Mouse (Mus musculus): ENCODE measurements around the gene Shank3. TPM values are rescaled to one million over a fixed set of nuclear protein-coding genes. Genes with fewer than 3 reads are reported as not detected.

Shank3 gene
- polyA plus RNA-seq, 2 experiments: 0.39 to 2.1 TPM

- DNase-seq (ENCODE audit: low read depth in 3 of 3, low spot score in 3 of 3) (no peak), ATAC-seq (ENCODE audit: insufficient read depth) (no peak)
- TF ChIP-seq CTCF (IDR thresholded peaks at IDR 0.05; ENCODE audit: low read depth) (no peak), EP300 (IDR thresholded peaks at IDR 0.05; ENCODE audit: low read depth) (no peak)
- peak overlapping the region; percentile 37 for H3K27ac ChIP-seq
- 7% methylated on average over 5 of the region's 5 CpGs for WGBS (ENCODE audit: insufficient replicate concordance)
- H3K36me3 ChIP-seq (replicated peaks; ENCODE audit: control insufficient read depth, insufficient read depth, low read depth): no peaks in the 10 kb centered on the region
- H3K4me2 ChIP-seq (ENCODE audit: low read depth): peak overlapping the region; percentile 91
- peaks cover 6 to 15% of the 10 kb centered on the region in 2 experiments for H3K4me1 ChIP-seq (replicated peaks; ENCODE audit: control insufficient read depth in 2 of 2, insufficient read depth in 2 of 2, low read length in 1 of 2)
- peak overlapping the region; percentile 48 for H3K9ac ChIP-seq (replicated peaks)
- no peaks in the 10 kb centered on the region for H3K27me3 ChIP-seq (ENCODE audit: control insufficient read depth, insufficient read depth, low read length)
- no peaks in the 10 kb centered on the region for H3K9me3 ChIP-seq (ENCODE audit: control insufficient read depth, low read length)
- H3K4me3 ChIP-seq (ENCODE audit: insufficient read depth in 1 of 2, low read depth in 2 of 2, low read length in 2 of 2): peak overlapping the region; percentile 62 to 73
Observed at GRCm38 (mm10) chr15:89476475-89476815, 23.0 kb upstream of the Shank3 start.

DNA sequence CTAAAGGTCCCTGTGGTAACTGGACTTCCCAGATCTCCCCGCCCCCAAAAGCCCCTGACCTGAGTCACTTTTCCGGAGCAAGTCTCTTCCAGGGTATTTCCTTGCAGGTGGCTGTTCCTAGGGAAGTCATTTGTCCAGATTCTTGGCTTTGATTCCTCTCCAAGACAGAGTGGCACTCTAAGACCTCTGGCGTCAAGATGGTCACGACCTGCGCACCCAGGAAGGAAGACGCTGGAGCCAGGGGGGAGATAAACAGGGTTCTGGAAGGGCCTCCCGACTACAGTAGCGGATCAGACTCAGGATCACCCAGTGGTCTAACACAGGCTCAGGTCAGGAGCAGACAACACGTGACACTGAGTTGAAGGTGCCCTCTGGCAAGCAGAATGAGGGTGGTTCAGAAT lies 22.3 kb upstream of the Shank3 start, which contains the start of gene Arsa:
TSS of gene Arsa (minus strand) at position 335 of the 401 bp plus-strand sequence.
- Histone ChIP-seq H3K4me2 (ENCODE audit: low read depth) (peak within 1 kb of the TSS; percentile 91), H3K27ac (peak within 1 kb of the TSS; percentile 37), H3K27me3 (ENCODE audit: control insufficient read depth, insufficient read depth, low read length) (no peaks in the 10 kb centered on the region), H3K4me3 (ENCODE audit: insufficient read depth in 1 of 2, low read depth in 2 of 2, low read length in 2 of 2) (peak within 1 kb of the TSS; percentile 62 to 73), H3K36me3 (replicated peaks; ENCODE audit: control insufficient read depth, insufficient read depth, low read depth) (no peaks in the 10 kb centered on the region), H3K9ac (replicated peaks) (peak within 1 kb of the TSS; percentile 48), H3K9me3 (ENCODE audit: control insufficient read depth, low read length) (no peaks in the 10 kb centered on the region), H3K4me1 (replicated peaks; ENCODE audit: control insufficient read depth in 2 of 2, insufficient read depth in 2 of 2, low read length in 1 of 2) (peaks cover 6 to 15% of the 10 kb centered on the region in 2 experiments)
- ATAC-seq (ENCODE audit: insufficient read depth) (no peak), DNase-seq (ENCODE audit: low read depth in 3 of 3, low spot score in 3 of 3) (no peak)
- TF ChIP-seq EP300 (IDR thresholded peaks at IDR 0.05; ENCODE audit: low read depth) (no peak), CTCF (IDR thresholded peaks at IDR 0.05; ENCODE audit: low read depth) (no peak)
- 23% methylated on average over 9 of the region's 9 CpGs for WGBS (ENCODE audit: insufficient replicate concordance)

DNA sequence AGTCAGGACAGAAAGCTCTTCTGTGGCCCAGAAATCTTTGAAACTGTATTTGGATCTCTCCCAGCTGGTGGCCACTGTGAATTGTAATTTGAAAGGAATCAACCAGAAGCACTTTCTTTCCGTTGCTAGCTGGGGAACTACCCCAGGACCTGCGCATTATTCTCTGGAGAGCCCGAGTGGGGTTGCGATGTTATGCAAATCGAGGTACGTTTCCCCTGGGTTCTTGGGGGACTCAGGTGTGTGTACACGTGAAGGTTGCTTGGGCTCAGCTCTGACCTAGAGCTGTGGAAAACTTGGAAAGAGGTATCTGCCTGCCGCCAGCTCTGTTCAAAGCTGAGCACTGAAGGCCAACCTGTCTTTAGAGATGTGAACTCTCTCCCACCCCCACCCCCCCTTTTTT lies 21.6 kb upstream of the Shank3 start:
- no peak overlapping the region for H3K27ac ChIP-seq
- 55% methylated on average over 8 of the region's 8 CpGs for WGBS (ENCODE audit: insufficient replicate concordance)
- peaks cover 6 to 15% of the 10 kb centered on the region in 2 experiments for H3K4me1 ChIP-seq (replicated peaks; ENCODE audit: control insufficient read depth in 2 of 2, insufficient read depth in 2 of 2, low read length in 1 of 2)
- DNase-seq (ENCODE audit: low read depth in 3 of 3, low spot score in 3 of 3) (no peak), ATAC-seq (ENCODE audit: insufficient read depth) (no peak)
- H3K4me2 ChIP-seq (ENCODE audit: low read depth): no peak overlapping the region
- H3K9me3 ChIP-seq (ENCODE audit: control insufficient read depth, low read length): no peaks in the 10 kb centered on the region
- TF ChIP-seq CTCF (IDR thresholded peaks at IDR 0.05; ENCODE audit: low read depth) (no peak), EP300 (IDR thresholded peaks at IDR 0.05; ENCODE audit: low read depth) (no peak)
- no peaks in the 10 kb centered on the region for H3K27me3 ChIP-seq (ENCODE audit: control insufficient read depth, insufficient read depth, low read length)
- H3K4me3 ChIP-seq (ENCODE audit: insufficient read depth in 1 of 2, low read depth in 2 of 2, low read length in 2 of 2): no peak overlapping the region
- H3K9ac ChIP-seq (replicated peaks): no peak overlapping the region
- H3K36me3 ChIP-seq (replicated peaks; ENCODE audit: control insufficient read depth, insufficient read depth, low read depth): no peaks in the 10 kb centered on the region

- WGBS (ENCODE audit: insufficient replicate concordance): 61% methylated on average over 3 of the region's 3 CpGs
- peaks cover 6 to 15% of the 10 kb centered on the region in 2 experiments for H3K4me1 ChIP-seq (replicated peaks; ENCODE audit: control insufficient read depth in 2 of 2, insufficient read depth in 2 of 2, low read length in 1 of 2)
- H3K4me3 ChIP-seq (ENCODE audit: insufficient read depth in 1 of 2, low read depth in 2 of 2, low read length in 2 of 2): no peak overlapping the region
- H3K36me3 ChIP-seq (replicated peaks; ENCODE audit: control insufficient read depth, insufficient read depth, low read depth): no peaks in the 10 kb centered on the region
- no peak for TF ChIP-seq EP300 (IDR thresholded peaks at IDR 0.05; ENCODE audit: low read depth)
- no peak for TF ChIP-seq CTCF (IDR thresholded peaks at IDR 0.05; ENCODE audit: low read depth)
- DNase-seq (ENCODE audit: low read depth in 3 of 3, low spot score in 3 of 3) (no peak), ATAC-seq (ENCODE audit: insufficient read depth) (no peak)
- H3K27me3 ChIP-seq (ENCODE audit: control insufficient read depth, insufficient read depth, low read length): no peaks in the 10 kb centered on the region
- H3K27ac ChIP-seq: no peak overlapping the region
- no peak overlapping the region for H3K9ac ChIP-seq (replicated peaks)
- H3K9me3 ChIP-seq (ENCODE audit: control insufficient read depth, low read length): no peaks in the 10 kb centered on the region
- H3K4me2 ChIP-seq (ENCODE audit: low read depth): no peak overlapping the region
Observed at GRCm38 (mm10) chr15:89478622-89479021, 20.8 kb upstream of the Shank3 start.

DNA sequence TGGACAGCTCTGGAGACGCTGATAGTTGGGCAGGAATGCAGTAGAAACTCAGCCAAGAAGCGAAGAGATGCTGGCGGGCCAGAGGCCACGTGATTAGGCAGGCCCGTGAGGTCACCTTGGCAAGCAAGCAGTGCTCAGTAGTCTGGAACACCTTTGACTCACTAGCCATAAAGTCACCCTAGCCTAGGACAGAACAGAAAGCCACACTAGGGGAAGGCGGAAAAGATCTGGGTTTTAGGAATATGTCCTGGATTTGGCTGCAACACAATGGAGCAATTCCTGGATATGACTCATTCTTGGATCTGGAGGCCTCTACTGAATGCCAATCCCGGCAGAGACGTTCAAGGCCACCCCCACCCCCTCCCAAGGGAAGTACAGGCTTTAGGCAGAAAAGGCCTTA lies 18.8 kb upstream of the Shank3 start:
- Histone ChIP-seq H3K9ac (replicated peaks) (no peak overlapping the region), H3K4me2 (ENCODE audit: low read depth) (no peak overlapping the region), H3K27me3 (ENCODE audit: control insufficient read depth, insufficient read depth, low read length) (no peaks in the 10 kb centered on the region), H3K9me3 (ENCODE audit: control insufficient read depth, low read length) (no peaks in the 10 kb centered on the region), H3K36me3 (replicated peaks; ENCODE audit: control insufficient read depth, insufficient read depth, low read depth) (no peaks in the 10 kb centered on the region), H3K27ac (no peak overlapping the region), H3K4me3 (ENCODE audit: insufficient read depth in 1 of 2, low read depth in 2 of 2, low read length in 2 of 2) (no peak overlapping the region), H3K4me1 (replicated peaks; ENCODE audit: control insufficient read depth in 2 of 2, insufficient read depth in 2 of 2, low read length in 1 of 2) (peaks cover 6 to 10% of the 10 kb centered on the region in 2 experiments)
- ATAC-seq (ENCODE audit: insufficient read depth): no peak
- no peak for TF ChIP-seq EP300 (IDR thresholded peaks at IDR 0.05; ENCODE audit: low read depth)
- no peak for TF ChIP-seq CTCF (IDR thresholded peaks at IDR 0.05; ENCODE audit: low read depth)
- WGBS (ENCODE audit: insufficient replicate concordance): 66% methylated on average over 8 of the region's 8 CpGs
- DNase-seq (ENCODE audit: low read depth in 3 of 3, low spot score in 3 of 3): no peak
